Mouse (Mus musculus) midbrain, embryonic 10.5 days (tissue): ENCODE data around the gene Sart3. TPM values are rescaled to one million over a fixed set of nuclear protein-coding genes. Genes with fewer than 3 reads are reported as not detected.
A peak's percentile ranks its signal among the peaks of the same experiment; 100 is the strongest.

Experiments used
- DNase-seq: peaks from one replicate; pipeline ENCODE4 v3.0.0-alpha.2; 2017; ENCODE audit warnings: low spot score
- H3K27ac ChIP-seq: fragments of 300-500 bp; sonication (generic); replicated peaks from 2 replicates; pipeline ENCODE4 v1.5.1; 2016; ENCODE audit warnings: mild to moderate bottlenecking
- H3K27me3 ChIP-seq: fragments of 300-500 bp; sonication (generic); 2 replicates; pipeline ENCODE4 v1.6.1; 2016; ENCODE audit warnings: low read depth, mild to moderate bottlenecking; ENCODE audit not compliant: poor library complexity, severe bottlenecking
- H3K36me3 ChIP-seq: fragments of 300-500 bp; sonication (generic); 2 replicates; pipeline ENCODE4 v1.6.1; 2016; ENCODE audit warnings: mild to moderate bottlenecking, moderate library complexity
- H3K4me1 ChIP-seq: fragments of 300-500 bp; sonication (generic); 2 replicates; pipeline ENCODE4 v1.6.1; 2016
- H3K4me3 ChIP-seq: fragments of 300-500 bp; sonication (generic); 2 replicates; pipeline ENCODE4 v1.5.1; 2016; ENCODE audit warnings: mild to moderate bottlenecking, moderate library complexity
- H3K9me3 ChIP-seq: fragments of 300-500 bp; sonication (generic); replicated peaks from 2 replicates; pipeline ENCODE4 v1.6.1; 2016; ENCODE audit warnings: mild to moderate bottlenecking
- WGBS: fragments of 180-500 bp; shearing (Covaris S2); methylation state at CpG from one replicate; pipeline ENCODE4 v1.1.7; 2016; 5-methylcytosine and 5-hydroxymethylcytosine counted together
- polyA plus RNA-seq: library from polyadenylated mRNA; unstranded; fragments of >200 nt; fragmentation: Nextera tagmentation; extraction: Ambion mirVana; gene quantifications from 2 replicates; pipeline ENCODE4 v1.2.1, GENCODE M21; 2016

The Sart3 gene
- polyA plus RNA-seq, 1 experiment from 2014 or later, result 77.1 TPM

DNA sequence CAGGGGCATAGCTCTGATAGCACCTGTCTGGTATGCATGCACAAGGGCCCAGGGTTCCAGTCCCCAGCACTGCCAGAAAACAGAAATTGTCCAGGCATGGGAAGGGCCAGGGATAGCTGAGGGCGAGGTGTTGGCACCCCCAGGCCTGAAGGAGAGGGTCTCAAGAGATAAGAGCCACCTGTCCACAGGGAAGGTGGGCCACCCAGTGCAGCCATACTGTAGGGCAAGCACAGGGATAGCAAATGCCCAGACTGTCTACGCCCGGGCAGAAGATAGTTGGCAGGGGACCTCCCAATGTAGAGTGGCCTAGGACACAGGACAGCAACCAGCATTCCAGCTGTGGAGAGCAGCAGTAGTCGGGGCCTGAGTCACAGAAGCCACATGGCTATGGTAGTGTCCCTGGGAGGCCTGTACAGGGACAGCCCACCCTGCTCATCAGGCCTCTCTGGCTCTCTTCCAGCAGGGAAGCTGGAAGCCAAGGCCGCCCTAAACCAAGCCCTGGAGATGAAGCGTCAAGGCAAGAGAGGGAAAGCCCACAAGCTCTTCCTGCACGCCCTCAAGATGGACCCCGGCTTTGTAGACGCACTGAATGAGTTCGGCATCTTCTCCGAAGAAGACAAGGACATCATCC lies 34.6 kb downstream of the Sart3 start:
- DNase-seq, result no peak
- no peaks in the 10 kb centered on the region for H3K27me3 ChIP-seq
- WGBS, result 91% methylated on average over 11 of the region's 11 CpGs
- H3K4me3 ChIP-seq, result no peak overlapping the region
- peaks cover 54% of the 10 kb centered on the region for H3K36me3 ChIP-seq
- H3K4me1 ChIP-seq, result peaks cover 27% of the 10 kb centered on the region
- no peak overlapping the region for H3K27ac ChIP-seq
- H3K9me3 ChIP-seq, result no peaks in the 10 kb centered on the region

GRCm38 (mm10) chr5:113736522-113737164 lies 35.7 kb downstream of the Sart3 start:
- H3K9me3 ChIP-seq, result no peaks in the 10 kb centered on the region
- H3K36me3 ChIP-seq, result peaks cover 43% of the 10 kb centered on the region
- H3K27ac ChIP-seq, result peak overlapping the region; percentile 97; the same call in 1 of the 2 replicates
- H3K27me3 ChIP-seq, result no peaks in the 10 kb centered on the region
- DNase-seq, result no peak
- peaks cover 27% of the 10 kb centered on the region for H3K4me1 ChIP-seq
- 46% methylated on average over 15 of the region's 15 CpGs for WGBS
- H3K4me3 ChIP-seq, result peak overlapping the region; percentile 82

DNA sequence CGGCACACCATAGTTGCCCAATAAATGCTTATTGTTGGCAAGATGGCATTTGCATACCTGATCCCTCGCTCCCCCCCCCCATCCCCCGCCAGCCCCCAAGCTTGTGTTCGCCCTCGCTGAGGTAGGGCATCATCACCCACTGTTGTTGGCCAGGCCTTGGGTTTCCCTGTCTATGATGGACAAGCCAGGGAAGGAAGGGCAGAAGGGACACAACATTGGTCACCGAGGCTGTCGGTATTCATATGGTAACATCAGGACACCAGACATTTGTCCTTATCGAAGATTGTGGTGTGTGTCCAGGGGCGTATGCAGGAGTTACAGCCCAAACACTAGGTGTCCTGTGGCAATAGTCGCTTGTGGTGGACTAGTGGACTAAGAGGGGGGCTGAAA lies 36.2 kb downstream of the Sart3 start:
- no peaks in the 10 kb centered on the region for H3K9me3 ChIP-seq
- DNase-seq, result no peak
- peaks cover 27% of the 10 kb centered on the region for H3K4me1 ChIP-seq
- 8% methylated on average over 10 of the region's 10 CpGs for WGBS
- H3K36me3 ChIP-seq, result peaks cover 38% of the 10 kb centered on the region
- H3K4me3 ChIP-seq, result peak overlapping the region; percentile 82
- H3K27me3 ChIP-seq, result no peaks in the 10 kb centered on the region
- peak overlapping the region; percentile 97 for H3K27ac ChIP-seq

DNA sequence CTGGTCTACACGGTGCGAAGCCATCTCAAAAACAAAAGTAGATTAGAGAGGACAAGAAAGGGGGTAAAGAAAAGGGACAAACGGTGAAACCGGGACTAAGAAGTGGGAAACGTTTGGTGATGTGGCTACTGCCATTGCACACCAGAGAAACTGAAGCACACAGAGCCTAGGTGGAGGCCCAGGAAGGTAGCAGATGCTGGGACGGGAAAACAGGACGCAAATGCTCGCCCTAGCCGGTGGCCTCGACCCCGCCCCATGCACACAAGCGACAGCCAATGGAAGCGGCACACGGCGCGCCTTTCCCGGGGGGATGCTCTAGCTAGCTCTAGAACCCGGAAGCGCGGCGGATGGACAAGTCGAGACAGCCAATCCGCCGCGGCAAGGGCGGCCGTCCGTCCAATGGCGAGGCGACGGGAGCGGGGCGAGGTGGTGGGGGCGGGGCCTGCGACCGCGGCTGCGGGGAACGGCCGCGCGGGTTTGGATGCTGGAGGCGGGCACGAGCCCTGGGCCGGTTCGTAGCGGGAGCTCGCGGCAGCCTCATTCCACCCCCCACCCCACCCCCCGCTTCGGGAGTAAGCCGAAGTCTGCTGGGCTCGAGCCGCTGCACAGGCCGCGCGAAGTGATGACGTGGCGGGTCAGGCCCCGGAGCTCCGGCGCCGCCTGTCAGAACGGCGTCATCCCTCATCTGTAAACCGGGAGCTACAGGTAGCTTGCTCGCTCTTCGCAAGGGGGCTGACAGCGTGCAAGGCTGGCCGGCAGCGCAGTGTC lies 36.8 kb downstream of the Sart3 start, which contains the start of gene Ficd:
Ficd (plus strand) TSS at position 459 of the 768 bp plus-strand sequence.
- Histone ChIP-seq H3K36me3 (peaks cover 32% of the 10 kb centered on the region), H3K27ac (peak within 1 kb of the TSS; percentile 97), H3K4me3 (peak within 1 kb of the TSS; percentile 82), H3K9me3 (no peaks in the 10 kb centered on the region), H3K4me1 (peaks cover 32% of the 10 kb centered on the region), H3K27me3 (no peaks in the 10 kb centered on the region)
- DNase-seq, result peak; percentile 98
- under 1% methylated on average over 71 of the region's 71 CpGs for WGBS

DNA sequence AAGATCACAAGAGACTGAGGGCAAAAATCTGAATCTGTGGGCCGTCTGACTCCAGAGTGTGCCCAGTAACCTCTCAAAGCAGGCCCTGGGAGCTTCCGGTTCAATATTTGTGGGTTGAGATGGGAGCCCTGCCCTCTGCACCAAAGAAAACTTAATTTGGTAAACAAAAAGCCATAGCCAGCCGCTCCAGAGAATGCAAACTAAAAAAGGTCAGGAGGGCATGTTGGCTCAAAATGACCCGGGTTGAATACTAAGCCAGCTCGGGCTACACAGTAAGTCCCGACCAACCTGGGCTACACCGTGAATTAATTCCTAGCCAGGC lies 37.3 kb downstream of the Sart3 start:
- 29% methylated on average over 7 of the region's 7 CpGs for WGBS
- DNase-seq, result no peak
- Histone ChIP-seq H3K27ac (peak overlapping the region; percentile 97), H3K9me3 (no peaks in the 10 kb centered on the region), H3K27me3 (no peaks in the 10 kb centered on the region), H3K4me1 (peaks cover 37% of the 10 kb centered on the region), H3K4me3 (peak overlapping the region; percentile 82), H3K36me3 (peaks cover 26% of the 10 kb centered on the region)

DNA sequence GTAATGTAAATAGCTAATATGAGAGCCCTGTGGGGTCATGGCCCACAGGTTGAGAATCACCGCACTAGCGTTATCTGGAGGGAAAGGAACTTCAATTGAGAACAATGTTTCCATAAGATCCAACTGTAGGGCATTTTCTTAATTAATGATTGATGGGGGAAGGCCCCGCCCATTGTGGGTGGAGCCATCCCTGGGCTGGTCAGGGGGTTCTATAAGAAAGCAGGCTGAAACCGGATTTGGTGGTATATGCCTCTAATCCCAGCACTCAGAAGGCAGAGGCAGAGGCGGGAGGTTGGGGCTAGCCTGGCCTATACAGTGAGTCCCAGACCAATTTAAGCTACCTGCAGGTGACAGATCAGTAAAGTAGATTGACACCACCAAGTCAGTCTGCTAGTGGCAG lies 37.9 kb downstream of the Sart3 start:
- H3K4me3 ChIP-seq, result no peak overlapping the region
- peaks cover 37% of the 10 kb centered on the region for H3K4me1 ChIP-seq
- peaks cover 20% of the 10 kb centered on the region for H3K36me3 ChIP-seq
- H3K9me3 ChIP-seq, result no peaks in the 10 kb centered on the region
- DNase-seq, result no peak
- 69% methylated on average over 5 of the region's 5 CpGs for WGBS
- H3K27ac ChIP-seq, result peak overlapping the region; percentile 97
- no peaks in the 10 kb centered on the region for H3K27me3 ChIP-seq

DNA sequence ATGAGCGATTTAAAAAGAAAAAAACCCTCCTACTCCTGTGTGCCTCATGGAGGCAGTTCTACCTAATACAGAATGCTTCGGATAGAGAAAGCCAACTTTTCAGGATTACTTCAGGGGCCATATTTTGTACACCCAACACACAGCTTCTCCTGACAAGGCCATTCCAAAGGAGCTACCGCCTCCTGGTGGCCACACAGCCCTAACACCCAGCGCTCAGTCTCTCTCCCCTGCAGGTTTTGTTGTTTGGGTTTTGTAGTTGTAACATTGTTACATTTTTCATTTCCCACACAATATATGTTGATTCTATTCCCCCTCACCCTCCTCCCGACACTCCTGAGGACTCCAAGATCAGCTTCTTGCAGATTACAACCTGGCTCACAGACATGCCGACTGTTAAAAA lies 40.1 kb downstream of the Sart3 start:
- no peak overlapping the region for H3K4me3 ChIP-seq
- WGBS, result 31% methylated on average over 6 of the region's 6 CpGs
- H3K36me3 ChIP-seq, result no peaks in the 10 kb centered on the region
- DNase-seq, result peak; percentile 52
- no peaks in the 10 kb centered on the region for H3K9me3 ChIP-seq
- H3K27ac ChIP-seq, result no peak overlapping the region
- H3K27me3 ChIP-seq, result no peaks in the 10 kb centered on the region
- H3K4me1 ChIP-seq, result peaks cover 32% of the 10 kb centered on the region

DNA sequence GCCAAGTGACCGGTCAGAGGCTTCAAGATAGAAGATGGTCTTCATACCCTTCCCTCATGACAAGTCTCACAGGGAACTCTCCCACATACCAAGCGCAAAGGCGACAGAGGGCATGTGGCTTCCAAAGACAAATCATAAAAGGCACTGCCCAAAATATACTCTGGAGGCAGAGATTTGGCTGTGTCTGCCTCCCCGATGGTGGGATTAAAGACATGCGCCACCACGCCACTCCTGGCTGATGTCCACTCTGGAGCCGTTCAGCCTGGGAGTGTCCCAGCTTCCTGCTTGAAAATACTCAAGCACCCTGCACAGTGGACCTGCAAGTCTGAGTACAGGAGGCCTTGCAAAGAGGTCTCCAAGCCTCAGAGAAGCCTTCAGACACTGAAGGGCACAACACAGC lies 41.1 kb downstream of the Sart3 start:
- H3K27ac ChIP-seq, result no peak overlapping the region
- H3K4me1 ChIP-seq, result peaks cover 22% of the 10 kb centered on the region
- H3K9me3 ChIP-seq, result no peaks in the 10 kb centered on the region
- no peak for DNase-seq
- 90% methylated on average over 7 of the region's 7 CpGs for WGBS
- H3K27me3 ChIP-seq, result no peaks in the 10 kb centered on the region
- no peaks in the 10 kb centered on the region for H3K36me3 ChIP-seq
- H3K4me3 ChIP-seq, result no peak overlapping the region

- DNase-seq, result no peak
- 62% methylated on average over 7 of the region's 7 CpGs for WGBS
- H3K27ac ChIP-seq, result no peak overlapping the region
- no peak overlapping the region for H3K4me3 ChIP-seq
- H3K36me3 ChIP-seq, result no peaks in the 10 kb centered on the region
- H3K9me3 ChIP-seq, result no peaks in the 10 kb centered on the region
- no peaks in the 10 kb centered on the region for H3K27me3 ChIP-seq
- peaks cover 20% of the 10 kb centered on the region for H3K4me1 ChIP-seq
Measured at GRCm38 (mm10) chr5:113730641-113731121, 41.6 kb downstream of the Sart3 start.

DNA sequence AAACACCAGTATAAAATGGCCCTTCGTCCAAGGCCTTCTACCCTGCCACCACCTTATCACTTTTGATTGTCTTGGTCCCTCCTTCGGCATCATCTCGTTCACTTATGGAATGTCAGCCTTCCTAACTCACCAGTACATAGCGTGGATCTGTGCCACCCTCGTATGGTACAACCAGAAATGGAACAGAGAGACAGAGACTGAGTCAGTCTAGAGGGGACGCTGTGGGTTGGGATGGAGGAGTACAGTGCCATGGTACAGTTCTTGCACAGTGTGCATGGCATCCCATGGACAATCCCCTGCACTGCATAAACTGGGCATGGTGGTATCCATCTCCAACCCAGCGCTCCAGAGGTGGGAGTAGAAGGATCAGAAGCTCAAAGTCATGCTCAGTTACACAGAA lies 43.6 kb downstream of the Sart3 start:
- DNase-seq, result no peak
- Histone ChIP-seq H3K9me3 (no peaks in the 10 kb centered on the region), H3K27ac (no peak overlapping the region), H3K36me3 (no peaks in the 10 kb centered on the region), H3K27me3 (peaks cover 6% of the 10 kb centered on the region; the same call in 1 of the 2 replicates), H3K4me1 (peaks cover 17% of the 10 kb centered on the region), H3K4me3 (no peak overlapping the region)
- 90% methylated on average over 7 of the region's 7 CpGs for WGBS

DNA sequence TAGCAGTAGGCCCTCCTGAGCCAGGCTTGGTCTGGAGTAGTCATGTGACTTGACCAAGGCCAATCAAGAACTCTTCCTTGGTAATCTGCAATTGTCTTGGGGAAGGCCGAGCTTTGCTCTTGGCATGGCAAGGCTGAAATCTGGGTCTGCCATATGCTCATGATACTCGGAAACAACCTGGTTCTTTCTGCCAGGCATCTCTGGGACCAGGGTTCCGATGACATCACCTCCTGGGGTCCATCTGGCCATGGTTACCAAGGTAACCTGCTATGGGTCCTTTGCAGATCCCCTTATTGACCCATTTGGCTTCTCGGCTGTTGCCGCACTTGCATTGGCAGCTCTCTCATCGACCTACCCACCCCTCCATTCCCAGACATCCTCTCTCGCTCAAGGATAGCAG lies 44.3 kb downstream of the Sart3 start:
- H3K27ac ChIP-seq, result no peak overlapping the region
- WGBS, result 89% methylated on average over 7 of the region's 7 CpGs
- peaks cover 10% of the 10 kb centered on the region; the same call in 1 of the 2 replicates for H3K27me3 ChIP-seq
- peaks cover 19% of the 10 kb centered on the region for H3K4me1 ChIP-seq
- H3K4me3 ChIP-seq, result no peak overlapping the region
- no peak for DNase-seq
- H3K9me3 ChIP-seq, result no peaks in the 10 kb centered on the region
- no peaks in the 10 kb centered on the region for H3K36me3 ChIP-seq

GRCm38 (mm10) chr5:113727238-113727637 lies 45.1 kb downstream of the Sart3 start:
- WGBS, result 74% methylated on average over 12 of the region's 12 CpGs
- Histone ChIP-seq H3K4me1 (peaks cover 19% of the 10 kb centered on the region), H3K27ac (no peak overlapping the region), H3K27me3 (peaks cover 10% of the 10 kb centered on the region; the same call in 1 of the 2 replicates), H3K9me3 (no peaks in the 10 kb centered on the region), H3K4me3 (no peak overlapping the region), H3K36me3 (no peaks in the 10 kb centered on the region)
- no peak for DNase-seq

GRCm38 (mm10) chr5:113726618-113727017 lies 45.7 kb downstream of the Sart3 start:
- Histone ChIP-seq H3K36me3 (no peaks in the 10 kb centered on the region), H3K9me3 (no peaks in the 10 kb centered on the region), H3K4me1 (peaks cover 19% of the 10 kb centered on the region), H3K27ac (no peak overlapping the region), H3K27me3 (peaks cover 10% of the 10 kb centered on the region; the same call in 1 of the 2 replicates), H3K4me3 (no peak overlapping the region)
- no peak for DNase-seq
- WGBS, result 84% methylated on average over 6 of the region's 6 CpGs
